Mouse (Mus musculus) limb, embryonic 13.5 days (tissue): Measurements from ENCODE around the gene Eya2. TPM values are rescaled to one million over a fixed set of nuclear protein-coding genes. Genes with fewer than 3 reads are reported as not detected.
A peak's percentile ranks its signal among the peaks of the same experiment; 100 is the strongest.

ENCODE experiments used
- ATAC-seq: fragments of 200-750 bp; cut with Nextera tagmentation; 2 replicates; pipeline ENCODE4 v1.8.0; 2017; ENCODE audit warnings: low read depth, moderate number of reproducible peaks, moderate TSS enrichment; ENCODE audit not compliant: low FRiP score
- H3K27ac ChIP-seq: fragments of 300-500 bp; sonication (generic); 2 replicates; pipeline ENCODE4 v1.5.1; 2015; ENCODE audit warnings: inconsistent platforms, mild to moderate bottlenecking, moderate library complexity
- H3K27me3 ChIP-seq: fragments of 300-500 bp; sonication (generic); 2 replicates; pipeline ENCODE4 v1.6.1; 2015; ENCODE audit warnings: mild to moderate bottlenecking, inconsistent platforms
- H3K36me3 ChIP-seq: fragments of 300-500 bp; sonication (generic); 2 replicates; pipeline ENCODE4 v1.6.1; 2015; ENCODE audit warnings: inconsistent platforms, mild to moderate bottlenecking, moderate library complexity
- H3K4me1 ChIP-seq: fragments of 300-500 bp; sonication (generic); 2 replicates; pipeline ENCODE4 v1.6.1; 2015; ENCODE audit warnings: inconsistent platforms
- H3K4me2 ChIP-seq: fragments of 300-500 bp; sonication (generic); replicated peaks from 2 replicates; pipeline ENCODE4 v1.6.1; 2015; ENCODE audit warnings: inconsistent platforms, mild to moderate bottlenecking, moderate library complexity
- H3K4me3 ChIP-seq: fragments of 300-500 bp; sonication (generic); 2 replicates; pipeline ENCODE4 v1.5.1; 2015; ENCODE audit warnings: moderate library complexity, mild to moderate bottlenecking, inconsistent platforms
- H3K9ac ChIP-seq: fragments of 300-500 bp; sonication (generic); 2 replicates; pipeline ENCODE4 v1.6.1; 2015; ENCODE audit warnings: mild to moderate bottlenecking, inconsistent platforms
- H3K9me3 ChIP-seq: fragments of 300-500 bp; sonication (generic); 2 replicates; pipeline ENCODE4 v1.6.1; 2016; ENCODE audit warnings: inconsistent platforms
- WGBS: fragments of 180-500 bp; shearing (Covaris S2); methylation state at CpG from one replicate; pipeline ENCODE4 v1.1.7; 2015; 5-methylcytosine and 5-hydroxymethylcytosine counted together
- polyA plus RNA-seq: library from polyadenylated mRNA; unstranded; fragments of >200 nt; fragmentation: Nextera tagmentation; extraction: Ambion mirVana; gene quantifications from 2 replicates; pipeline ENCODE4 v1.2.1, GENCODE M21; 2015

The Eya2 gene
- polyA plus RNA-seq, 1 experiment from 2014 or later = 17.2 TPM

- peak; percentile 89 for ATAC-seq
- 24% methylated on average over 18 of the region's 18 CpGs for whole genome bisulfite sequencing
- H3K27ac ChIP-seq = peak overlapping the region; percentile 28; the same call in 1 of the 2 replicates
These were observed 137.9 kb downstream of the Eya2 start for GRCm38 (mm10) chr2:165732552-165733238.

DNA sequence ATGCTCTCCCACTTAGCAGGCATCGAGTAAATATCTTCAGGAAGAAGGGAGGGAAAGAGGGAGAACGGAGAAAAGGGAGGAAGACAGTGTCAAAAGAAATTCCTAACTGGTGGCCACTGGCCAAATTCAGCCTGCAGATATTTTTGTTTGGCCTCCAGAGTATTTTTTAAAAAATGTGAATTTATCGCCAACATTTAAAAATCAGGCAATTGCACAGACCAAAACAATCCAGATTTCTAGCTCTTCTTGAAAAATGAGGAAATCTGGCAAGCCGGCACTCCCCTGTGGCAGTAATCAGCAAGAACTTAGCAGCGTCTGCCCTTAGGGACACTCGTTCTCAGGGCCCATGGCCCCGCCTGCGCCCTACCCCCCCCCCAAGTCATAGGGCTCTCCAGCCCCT is 138.9 kb downstream of the Eya2 start:
- Histone ChIP-seq H3K4me3 (no peak overlapping the region), H3K27me3 (peaks cover 11% of the 10 kb centered on the region), H3K9me3 (0 out of 2 replicates have a peak, but pooled peaks cover 4% of the 10 kb centered on the region), H3K27ac (no peak overlapping the region), H3K4me1 (peaks cover 25% of the 10 kb centered on the region), H3K4me2 (no peak overlapping the region), H3K9ac (no peak overlapping the region), H3K36me3 (no peaks in the 10 kb centered on the region)
- WGBS = 68% methylated on average over 8 of the region's 8 CpGs
- no peak for ATAC-seq

More at GRCm38 (mm10) chr2:165732552-165733238, 137.9 kb downstream of the Eya2 start:
- Histone ChIP-seq H3K4me2 (peak overlapping the region; percentile 25), H3K4me1 (peaks cover 25% of the 10 kb centered on the region), H3K36me3 (no peaks in the 10 kb centered on the region), H3K4me3 (no peak overlapping the region), H3K9ac (0 out of 2 replicates have a peak overlapping the region, but pooled peaks have one; percentile 13), H3K27me3 (peaks cover 15% of the 10 kb centered on the region), H3K9me3 (0 out of 2 replicates have a peak, but pooled peaks cover 4% of the 10 kb centered on the region)

DNA sequence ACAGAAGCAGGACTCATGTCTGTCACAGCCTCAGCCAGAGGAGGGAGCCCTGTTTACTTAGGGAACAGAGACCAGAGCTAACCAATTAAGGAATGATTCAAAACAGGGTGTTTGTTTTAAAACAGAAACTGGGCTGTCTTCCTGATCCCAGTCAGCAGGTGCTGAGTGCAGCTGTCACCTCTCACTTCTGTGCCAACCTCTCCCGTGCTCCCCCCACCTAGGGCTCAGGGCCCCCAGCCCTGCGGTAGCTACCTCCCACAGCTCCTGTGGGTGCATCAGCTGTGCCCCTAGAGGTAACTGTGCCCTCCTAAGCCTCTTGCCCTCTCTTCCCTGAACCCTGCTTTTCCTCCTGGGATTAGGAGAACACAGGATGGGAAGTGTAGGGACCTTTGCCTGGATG is 141.5 kb downstream of the Eya2 start:
- Histone ChIP-seq H3K27ac (no peak overlapping the region), H3K9me3 (0 out of 2 replicates have a peak, but pooled peaks cover 4% of the 10 kb centered on the region), H3K9ac (no peak overlapping the region), H3K4me3 (no peak overlapping the region), H3K4me1 (peaks cover 47% of the 10 kb centered on the region), H3K36me3 (no peaks in the 10 kb centered on the region), H3K27me3 (peaks cover 7% of the 10 kb centered on the region), H3K4me2 (no peak overlapping the region)
- ATAC-seq = no peak
- WGBS = 32% methylated on average over 2 of the region's 2 CpGs

GRCm38 (mm10) chr2:165740381-165740780 is 145.5 kb downstream of the Eya2 start:
- WGBS = 32% methylated on average over 5 of the region's 5 CpGs
- Histone ChIP-seq H3K4me2 (no peak overlapping the region), H3K27ac (0 out of 2 replicates have a peak overlapping the region, but pooled peaks have one; percentile 44), H3K27me3 (peaks cover 6% of the 10 kb centered on the region; the same call in 1 of the 2 replicates), H3K9me3 (no peaks in the 10 kb centered on the region), H3K9ac (no peak overlapping the region), H3K4me1 (peaks cover 32% of the 10 kb centered on the region), H3K4me3 (no peak overlapping the region), H3K36me3 (no peaks in the 10 kb centered on the region)
- no peak for ATAC-seq

- Histone ChIP-seq H3K9ac (no peak overlapping the region), H3K36me3 (no peaks in the 10 kb centered on the region)
These were observed 146.2 kb downstream of the Eya2 start for GRCm38 (mm10) chr2:165740982-165741381.

DNA sequence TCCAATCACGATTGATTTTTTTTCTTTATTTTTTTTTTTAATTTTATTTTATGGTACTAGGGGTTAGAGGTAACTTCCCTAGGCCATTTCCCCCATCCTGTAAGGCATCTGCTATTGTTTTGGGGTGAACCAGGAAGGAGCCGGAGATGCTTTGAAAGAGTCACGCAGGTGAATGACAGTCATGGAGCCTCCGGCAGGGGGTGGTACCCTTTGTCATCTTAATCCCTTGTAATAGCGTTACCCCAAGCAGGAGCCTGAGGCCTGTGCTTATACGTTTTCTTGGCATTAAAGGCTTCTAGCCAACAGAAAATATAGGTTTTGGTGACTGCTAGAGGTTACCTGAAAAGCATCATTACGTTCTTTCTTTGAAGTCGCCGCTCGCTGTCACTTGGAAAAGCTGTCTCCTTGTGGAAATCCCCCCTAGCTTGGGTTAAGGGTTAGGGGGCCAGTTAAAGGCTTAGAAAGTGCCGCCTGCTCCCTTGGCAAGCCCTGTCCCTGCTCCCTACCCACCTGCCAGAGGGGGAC is 146.8 kb downstream of the Eya2 start:
- Histone ChIP-seq H3K36me3 (no peaks in the 10 kb centered on the region), H3K9me3 (no peaks in the 10 kb centered on the region), H3K27ac (0 out of 2 replicates have a peak overlapping the region, but pooled peaks have one; percentile 28), H3K4me3 (no peak overlapping the region), H3K4me2 (0 out of 2 replicates have a peak overlapping the region, but pooled peaks have one; percentile 11), H3K4me1 (peaks cover 35% of the 10 kb centered on the region), H3K9ac (no peak overlapping the region; the same call in 1 of the 2 replicates), H3K27me3 (peaks cover 9% of the 10 kb centered on the region; the same call in 1 of the 2 replicates)
- 18% methylated on average over 11 of the region's 11 CpGs for WGBS
- no peak for ATAC-seq

More at GRCm38 (mm10) chr2:165740982-165741381, 146.2 kb downstream of the Eya2 start:
- Histone ChIP-seq H3K4me1 (peaks cover 35% of the 10 kb centered on the region), H3K4me2 (no peak overlapping the region), H3K27ac (peak overlapping the region; percentile 28; the same call in 1 of the 2 replicates), H3K9me3 (no peaks in the 10 kb centered on the region), H3K4me3 (no peak overlapping the region), H3K27me3 (peaks cover 6% of the 10 kb centered on the region; the same call in 1 of the 2 replicates)
- 4% methylated on average over 9 of the region's 9 CpGs for WGBS
- peak; percentile 70 for ATAC-seq

- Histone ChIP-seq H3K27me3 (peaks cover 9% of the 10 kb centered on the region; the same call in 1 of the 2 replicates), H3K4me2 (no peak overlapping the region), H3K36me3 (no peaks in the 10 kb centered on the region), H3K9ac (no peak overlapping the region), H3K4me1 (peaks cover 35% of the 10 kb centered on the region), H3K4me3 (no peak overlapping the region), H3K27ac (no peak overlapping the region), H3K9me3 (no peaks in the 10 kb centered on the region)
- no peak for ATAC-seq
- 36% methylated on average over 21 of the region's 21 CpGs for WGBS
These were observed 147.5 kb downstream of the Eya2 start for GRCm38 (mm10) chr2:165742210-165742786.

GRCm38 (mm10) chr2:165745306-165746098 is 150.7 kb downstream of the Eya2 start:
- Histone ChIP-seq H3K4me2 (no peak overlapping the region), H3K27ac (no peak overlapping the region), H3K4me1 (peaks cover 36% of the 10 kb centered on the region), H3K27me3 (peaks cover 27% of the 10 kb centered on the region), H3K9me3 (no peaks in the 10 kb centered on the region), H3K4me3 (no peak overlapping the region), H3K9ac (no peak overlapping the region), H3K36me3 (no peaks in the 10 kb centered on the region)
- no peak for ATAC-seq
- 65% methylated on average over 18 of the region's 18 CpGs for WGBS

GRCm38 (mm10) chr2:165747975-165748374 is 153.1 kb downstream of the Eya2 start:
- H3K27me3 ChIP-seq = peaks cover 22% of the 10 kb centered on the region
- H3K27ac ChIP-seq = peak overlapping the region; percentile 33
- no peak overlapping the region for H3K4me3 ChIP-seq
- ATAC-seq = no peak
- H3K9me3 ChIP-seq = no peaks in the 10 kb centered on the region
- H3K36me3 ChIP-seq = no peaks in the 10 kb centered on the region
- H3K9ac ChIP-seq = no peak overlapping the region
- no peak overlapping the region for H3K4me2 ChIP-seq
- peaks cover 22% of the 10 kb centered on the region for H3K4me1 ChIP-seq
- 38% methylated on average over 7 of the region's 7 CpGs for WGBS

DNA sequence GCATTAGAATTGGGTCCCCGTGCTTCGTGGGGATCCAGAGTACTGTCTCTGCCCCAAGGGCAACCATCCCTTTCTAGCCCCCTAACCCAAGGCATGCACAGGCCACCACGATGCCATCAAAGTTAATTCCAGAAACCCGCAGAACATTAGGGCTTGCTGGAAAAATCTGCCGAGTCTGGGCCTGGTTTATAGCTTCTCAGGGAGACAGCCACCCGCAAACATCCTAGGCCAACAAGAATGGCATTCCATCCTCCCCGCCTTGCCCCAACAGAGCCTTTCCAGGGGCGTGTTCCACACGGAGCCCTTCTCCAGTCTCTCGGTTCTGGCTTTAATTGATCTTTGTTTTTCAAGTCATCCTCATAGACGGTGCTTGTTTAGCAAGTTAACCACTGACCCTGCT is 153.6 kb downstream of the Eya2 start:
- WGBS = 7% methylated on average over 11 of the region's 11 CpGs
- peak overlapping the region; percentile 33 for H3K27ac ChIP-seq
- peaks cover 22% of the 10 kb centered on the region for H3K27me3 ChIP-seq
- H3K4me3 ChIP-seq = no peak overlapping the region
- peak overlapping the region; percentile 45; the same call in 1 of the 2 replicates for H3K9ac ChIP-seq
- H3K9me3 ChIP-seq = no peaks in the 10 kb centered on the region
- no peak for ATAC-seq
- 0 out of 2 replicates have a peak overlapping the region, but pooled peaks have one; percentile 25 for H3K4me2 ChIP-seq
- H3K36me3 ChIP-seq = no peaks in the 10 kb centered on the region
- H3K4me1 ChIP-seq = peaks cover 22% of the 10 kb centered on the region

GRCm38 (mm10) chr2:165751068-165751467 is 156.2 kb downstream of the Eya2 start:
- ATAC-seq = peak; percentile 55
- peaks cover 19% of the 10 kb centered on the region for H3K4me1 ChIP-seq
- H3K4me3 ChIP-seq = no peak overlapping the region
- no peaks in the 10 kb centered on the region for H3K9me3 ChIP-seq
- no peak overlapping the region for H3K27ac ChIP-seq
- no peak overlapping the region for H3K9ac ChIP-seq
- H3K4me2 ChIP-seq = no peak overlapping the region
- H3K27me3 ChIP-seq = peaks cover 22% of the 10 kb centered on the region
- no peaks in the 10 kb centered on the region for H3K36me3 ChIP-seq
- 30% methylated on average over 7 of the region's 7 CpGs for WGBS
